Mouse (Mus musculus) T-helper 2 cell (primary cell): ENCODE measurements around the gene Olfr1186.
"Not testable (repeated sequence)": the region's sequence is repeated elsewhere in the genome, so short reads cannot be mapped to it uniquely, and the experiment has no call there.

Source experiments
- in situ Hi-C: fragments of 300-600 bp; cut with MboI, MseI; formaldehyde crosslinking; loops from one replicate; pipeline ENCODE4 v1.15.1; 2025; ENCODE audit warnings: high pct_unique_total_duplicates

The Olfr1186 gene

GRCm38 (mm10) chr2:88518251-88518650 lies at the start of gene Olfr1186:
TSS of gene Olfr1186 (plus strand) at chr2:88518551.
- in situ Hi-C loops: no loop called here

- in situ Hi-C loops: no loop called here
Measured at GRCm38 (mm10) chr2:88483298-88483697, 35.1 kb upstream of the Olfr1186 start, which contains the start of gene Olfr1184. TSS of gene Olfr1184 (plus strand) at chr2:88483598.

DNA sequence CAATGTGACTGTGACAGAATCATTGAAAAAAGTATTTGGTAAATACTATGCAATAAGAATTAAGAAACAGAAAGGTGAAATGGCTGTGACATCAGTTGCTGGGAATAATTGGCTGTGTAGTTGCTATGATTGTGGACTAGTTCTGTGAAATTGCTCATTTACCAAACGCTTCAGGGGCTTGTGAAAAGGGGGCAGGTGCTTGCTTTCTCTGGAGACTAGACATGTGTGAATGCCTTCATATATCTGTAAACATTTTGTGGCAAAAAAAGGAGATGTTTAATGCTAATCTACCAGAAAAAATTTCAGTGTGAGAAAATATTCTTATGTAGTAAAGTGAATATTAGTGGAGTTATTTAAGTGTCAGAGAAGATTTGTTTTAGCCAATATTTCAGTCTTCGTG lies 25.3 kb upstream of the Olfr1186 start, which contains the start of gene Olfr1185-ps1:
Gene Olfr1185-ps1 (plus strand): TSS at position 301 of the 400 bp plus-strand sequence.
- in situ Hi-C loops: no loop called here

DNA sequence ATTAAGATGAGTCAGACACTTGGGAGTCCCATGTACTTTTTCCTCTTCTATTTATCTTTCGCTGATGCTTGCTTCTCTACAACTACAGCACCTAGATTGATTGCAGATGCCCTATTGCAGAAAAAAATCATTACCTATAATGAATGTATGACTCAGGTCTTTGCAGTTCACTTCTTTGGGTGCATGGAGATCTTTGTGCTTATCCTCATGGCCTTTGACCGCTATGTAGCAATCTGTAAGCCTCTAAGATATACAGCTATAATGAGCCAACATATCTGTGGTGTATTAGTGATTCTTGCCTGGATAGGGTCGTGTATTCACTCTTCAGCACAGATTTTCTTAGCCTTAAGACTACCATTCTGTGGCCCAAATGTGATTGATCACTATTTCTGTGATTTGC lies 7.4 kb downstream of the Olfr1186 start:
- in situ Hi-C loops: no loop called here

DNA sequence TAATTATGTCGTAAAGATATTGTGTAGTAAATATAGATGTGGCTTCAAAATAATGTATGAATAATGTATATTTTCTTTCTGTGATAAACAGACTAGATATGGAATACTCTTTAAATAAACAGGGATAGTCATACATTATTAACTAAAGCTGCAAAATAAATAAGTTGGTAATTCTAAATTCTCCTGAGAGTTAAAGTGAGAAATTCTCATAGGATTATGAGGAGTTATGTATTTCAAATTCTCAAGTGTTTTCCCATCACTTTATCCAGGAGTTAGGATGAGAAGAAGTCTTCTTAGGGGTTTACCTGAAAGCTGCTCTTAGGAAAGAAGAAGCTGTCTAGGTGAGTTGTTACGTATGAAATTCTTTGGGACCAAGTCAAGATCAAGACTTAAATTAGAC lies 38.3 kb downstream of the Olfr1186 start, which contains the start of gene Olfr1188:
Gene Olfr1188 (plus strand): TSS at position 301 of the 400 bp plus-strand sequence.
- in situ Hi-C loops: no loop called here

- in situ Hi-C loops: not testable (repeated sequence)
Measured at GRCm38 (mm10) chr2:88572696-88573095, 54.3 kb downstream of the Olfr1186 start.
